Mouse (Mus musculus) macrophage (primary cell): Measurements from ENCODE around the gene Mmp7. TPM values are rescaled to one million over a fixed set of nuclear protein-coding genes. Genes with fewer than 3 reads are reported as not detected.

ENCODE experiments used
- H3K27ac ChIP-seq: fragments of 350-480 bp; formaldehyde crosslinking; 2 replicates; pipeline ENCODE4 v1.9.0; 2021
- H3K36me3 ChIP-seq: fragments of 350-480 bp; formaldehyde crosslinking; 2 replicates; pipeline ENCODE4 v1.9.0; 2021; ENCODE audit errors: inconsistent target
- H3K4me3 ChIP-seq: fragments of 350-480 bp; formaldehyde crosslinking; 2 replicates; pipeline ENCODE4 v1.9.0; 2021; ENCODE audit errors: inconsistent target
- H3K79me2 ChIP-seq: fragments of 350-480 bp; formaldehyde crosslinking; 2 replicates; pipeline ENCODE4 v1.9.0; 2021; ENCODE audit errors: inconsistent target
- WGBS: methylation state at CpG from one replicate; pipeline ENCODE4 v1.1.7; 2026; ENCODE audit warnings: inconsistent platforms; ENCODE audit not compliant: missing documents; 5-methylcytosine and 5-hydroxymethylcytosine counted together
- polyA plus RNA-seq: library from polyadenylated mRNA; stranded (reverse); fragments of 250-400 nt; gene quantifications from 3 replicates; pipeline ENCODE4 v1.2.4, GENCODE M21; 2018; ENCODE audit warnings: inconsistent platforms

The Mmp7 gene
- polyA plus RNA-seq, 1 experiment from 2014 or later: not detected

DNA sequence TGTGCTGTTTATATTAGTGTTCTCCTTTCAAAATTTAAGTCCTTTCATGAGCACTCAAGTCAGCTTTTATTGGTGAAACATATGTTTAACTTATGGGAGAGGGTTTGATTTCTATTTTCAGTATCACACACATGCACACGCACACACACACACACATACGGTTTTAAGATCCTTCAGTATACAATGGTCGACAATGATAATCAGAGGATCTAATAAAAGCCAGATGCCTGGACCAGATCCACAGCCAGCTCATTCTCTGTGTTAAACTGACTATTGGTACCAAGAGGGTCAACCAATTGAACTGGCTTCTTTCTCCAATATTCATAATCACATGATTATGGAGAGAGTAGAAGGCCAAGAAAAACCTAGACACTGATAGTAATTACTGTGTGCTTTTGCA, 3.8 kb downstream of the Mmp7 start:
- 100% methylated on average over 3 of the region's 3 CpGs for WGBS
- Histone ChIP-seq H3K4me3 (no peak overlapping the region), H3K27ac (no peak overlapping the region)

DNA sequence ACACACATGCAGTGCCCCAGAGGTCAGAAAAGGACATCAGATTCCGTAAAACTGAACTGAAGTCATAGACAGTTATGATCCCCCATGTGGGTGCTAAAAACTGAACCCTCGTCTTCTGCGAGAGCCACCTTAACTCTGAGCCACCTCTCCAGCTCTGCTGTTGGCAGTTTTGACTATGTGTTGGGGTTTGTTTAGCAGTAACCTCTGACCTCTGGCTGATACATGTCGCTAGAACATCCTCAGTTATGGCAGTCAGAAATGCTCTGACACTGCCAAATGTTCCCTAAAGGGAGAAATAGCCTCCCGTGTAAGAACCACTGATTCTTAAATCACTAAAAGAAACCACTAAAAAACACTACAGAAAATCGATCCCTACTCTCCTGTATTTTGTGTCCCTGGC, 16.8 kb downstream of the Mmp7 start:
- Histone ChIP-seq H3K27ac (no peak overlapping the region), H3K36me3 (no peaks in the 10 kb centered on the region), H3K79me2 (no peaks in the 10 kb centered on the region), H3K4me3 (no peak overlapping the region)
- 88% methylated on average over 6 of the region's 6 CpGs for WGBS

More for the DNA sequence above, 3.8 kb downstream of the Mmp7 start:
- Histone ChIP-seq H3K79me2 (no peaks in the 10 kb centered on the region), H3K36me3 (no peaks in the 10 kb centered on the region)

DNA sequence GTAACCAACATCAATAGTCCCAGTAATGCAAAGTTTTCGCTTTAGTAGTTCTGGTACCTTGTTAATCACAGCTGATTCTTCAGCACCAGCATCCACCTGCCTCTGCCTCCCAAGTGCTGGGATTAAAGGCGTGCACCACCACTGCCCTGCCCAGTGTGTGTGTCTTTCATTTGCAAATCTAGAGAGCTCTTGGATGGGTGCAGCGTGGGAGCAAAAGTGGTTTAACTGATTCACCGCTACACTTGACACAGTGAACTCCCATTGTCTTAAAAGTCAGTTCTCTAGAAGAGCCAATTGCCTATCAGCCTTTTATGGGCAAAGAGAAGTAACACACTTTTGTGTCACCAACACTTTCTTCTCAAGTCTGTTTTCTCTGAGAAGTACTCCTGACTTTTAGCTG, 19.3 kb downstream of the Mmp7 start:
- H3K36me3 ChIP-seq: no peaks in the 10 kb centered on the region
- WGBS: 87% methylated on average over 4 of the region's 4 CpGs
- no peak overlapping the region for H3K27ac ChIP-seq
- H3K79me2 ChIP-seq: no peaks in the 10 kb centered on the region
- no peak overlapping the region for H3K4me3 ChIP-seq

DNA sequence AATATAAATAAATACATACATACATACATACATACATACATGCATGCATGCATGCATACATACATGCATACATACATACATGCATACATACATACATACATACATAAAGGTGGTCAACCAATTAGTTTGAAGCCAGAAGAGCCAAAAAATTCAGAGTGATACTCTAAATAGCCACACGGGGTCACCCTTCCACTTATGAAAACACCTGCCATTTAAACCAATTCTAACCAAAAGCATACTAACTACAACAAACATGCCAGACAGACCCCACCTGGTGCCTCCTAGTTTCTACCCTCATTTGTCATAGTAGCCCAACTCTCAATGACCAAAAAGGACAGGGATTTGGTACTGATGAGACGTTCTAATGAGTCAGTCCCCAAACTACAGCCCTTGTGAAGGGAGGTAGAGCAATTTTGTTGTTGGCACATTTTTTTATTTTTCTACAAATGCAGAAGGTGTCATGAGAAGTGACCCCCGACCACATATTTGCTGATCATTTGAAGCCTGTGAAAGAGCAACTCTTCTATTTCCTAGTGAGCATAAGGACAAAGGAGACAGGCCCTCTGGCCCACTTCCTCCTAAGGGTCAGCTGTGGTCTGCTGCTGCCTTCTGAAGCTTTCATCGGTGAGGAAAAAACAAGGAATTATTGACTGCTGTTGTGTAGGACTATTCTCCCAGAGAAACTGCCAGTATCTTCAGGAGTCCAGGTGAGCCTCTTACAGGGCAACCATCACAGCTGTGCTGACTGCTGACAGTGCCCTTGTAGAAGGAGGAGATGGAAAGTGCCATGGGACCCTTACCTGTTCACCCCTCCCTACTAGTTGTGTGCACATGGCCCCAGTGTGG, 22.4 kb downstream of the Mmp7 start:
- Histone ChIP-seq H3K4me3 (no peak overlapping the region), H3K36me3 (no peaks in the 10 kb centered on the region), H3K79me2 (no peaks in the 10 kb centered on the region), H3K27ac (no peak overlapping the region)
- WGBS: 23% methylated on average over 4 of the region's 4 CpGs

DNA sequence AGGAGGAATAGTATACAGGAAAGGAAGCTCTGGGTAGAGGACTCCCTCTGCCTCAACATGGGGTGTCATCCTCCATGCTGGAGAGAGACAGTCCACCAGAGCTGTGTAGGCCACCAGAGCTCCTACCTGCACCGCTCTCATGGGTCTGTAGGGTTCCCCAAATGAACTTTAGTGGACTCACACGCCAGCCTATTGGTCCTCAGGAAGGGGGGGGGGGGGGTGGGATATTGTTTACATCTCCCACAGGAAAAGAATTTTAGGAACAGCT, 23.0 kb downstream of the Mmp7 start:
- no peaks in the 10 kb centered on the region for H3K79me2 ChIP-seq
- no peaks in the 10 kb centered on the region for H3K36me3 ChIP-seq
- no CpG with 5 or more reads among the region's 2 CpGs for WGBS
- H3K4me3 ChIP-seq: no peak overlapping the region
- no peak overlapping the region for H3K27ac ChIP-seq

DNA sequence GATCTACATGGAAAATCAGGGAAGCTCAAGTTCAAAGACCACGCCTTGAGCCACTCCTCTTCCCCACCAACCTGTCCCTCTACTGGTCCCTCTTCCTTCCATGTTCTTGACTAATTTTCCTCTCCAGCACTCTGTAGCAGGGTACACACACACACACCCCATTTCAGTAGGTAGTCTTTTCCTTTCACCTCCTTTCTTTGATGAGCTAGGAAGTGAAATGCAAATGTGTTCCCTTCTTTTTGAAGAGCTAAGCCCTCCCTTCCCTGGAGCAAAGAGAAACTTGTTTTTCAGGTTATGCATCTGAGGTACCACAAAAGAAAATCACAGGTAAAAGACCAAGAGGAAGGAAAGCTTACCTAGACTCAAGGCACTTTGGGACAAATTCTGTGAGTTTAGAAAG, 29.7 kb downstream of the Mmp7 start:
- Histone ChIP-seq H3K36me3 (no peaks in the 10 kb centered on the region), H3K4me3 (no peak overlapping the region), H3K27ac (no peak overlapping the region), H3K79me2 (no peaks in the 10 kb centered on the region)
- WGBS: 89% methylated on average over 1 of the region's 1 CpGs

DNA sequence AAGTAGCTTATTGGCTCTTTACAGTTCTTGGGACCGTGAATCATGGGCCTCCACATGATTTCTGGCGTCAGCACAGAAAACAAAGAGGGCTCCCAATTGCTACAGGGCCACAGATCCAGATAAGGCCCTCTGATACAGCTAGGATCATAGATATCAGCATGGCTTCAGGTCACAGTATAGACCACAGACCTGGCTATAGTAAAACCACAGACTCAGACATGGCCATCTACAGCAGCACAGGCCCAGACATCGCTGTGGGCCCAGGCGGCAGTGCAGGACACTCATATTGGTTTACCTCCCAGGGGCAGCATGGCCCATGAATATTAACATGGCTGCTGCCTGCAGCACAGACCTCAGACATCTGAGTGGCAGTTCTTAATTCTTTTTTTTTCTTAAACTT, 37.1 kb downstream of the Mmp7 start:
- no peaks in the 10 kb centered on the region for H3K79me2 ChIP-seq
- 94% methylated on average over 4 of the region's 4 CpGs for WGBS
- H3K4me3 ChIP-seq: no peak overlapping the region
- no peaks in the 10 kb centered on the region for H3K36me3 ChIP-seq
- no peak overlapping the region for H3K27ac ChIP-seq

DNA sequence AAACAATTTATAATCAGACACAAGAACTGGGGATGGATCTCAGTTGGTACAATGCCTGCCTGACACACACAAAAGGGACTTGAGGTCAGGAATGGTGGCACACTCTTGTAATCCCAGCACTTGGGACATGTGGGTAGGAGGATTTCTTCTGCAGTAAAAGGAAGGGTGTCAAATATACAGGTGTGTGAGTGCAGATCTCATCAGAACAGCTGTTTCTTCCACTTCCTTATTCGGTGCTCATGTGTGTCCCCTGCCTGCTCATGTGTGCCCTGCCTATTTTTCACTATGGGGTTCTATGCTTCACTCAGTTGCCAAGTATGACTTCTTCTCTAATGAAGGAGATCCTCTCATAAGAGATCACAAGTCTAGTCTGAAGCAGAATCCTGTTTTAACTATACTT, 50.8 kb downstream of the Mmp7 start:
- Histone ChIP-seq H3K27ac (no peak overlapping the region), H3K4me3 (no peak overlapping the region), H3K36me3 (no peaks in the 10 kb centered on the region), H3K79me2 (no peaks in the 10 kb centered on the region)
- WGBS: 10% methylated on average over 1 of the region's 1 CpGs

DNA sequence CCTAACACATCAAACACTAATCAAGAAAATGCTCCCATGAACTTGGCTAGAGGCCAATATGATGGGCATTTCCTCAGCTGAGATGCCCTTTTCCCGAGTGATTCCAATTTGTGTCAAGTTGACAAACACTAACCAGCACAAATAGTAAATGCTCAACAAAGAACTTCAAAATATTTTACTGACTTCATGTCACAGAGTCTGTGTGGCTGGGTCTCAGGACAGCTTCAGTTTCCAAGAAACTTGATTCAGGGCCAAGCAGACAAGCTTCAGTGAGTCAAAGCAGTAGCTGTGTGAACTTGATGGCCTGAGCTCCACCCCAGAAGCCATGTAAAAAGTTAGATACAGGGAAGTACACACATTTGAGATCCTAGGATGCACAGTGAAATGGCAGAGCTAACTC, 52.3 kb downstream of the Mmp7 start:
- no peak overlapping the region for H3K27ac ChIP-seq
- H3K36me3 ChIP-seq: no peaks in the 10 kb centered on the region
- no peak overlapping the region for H3K4me3 ChIP-seq
- 89% methylated on average over 1 of the region's 1 CpGs for WGBS
- H3K79me2 ChIP-seq: no peaks in the 10 kb centered on the region

DNA sequence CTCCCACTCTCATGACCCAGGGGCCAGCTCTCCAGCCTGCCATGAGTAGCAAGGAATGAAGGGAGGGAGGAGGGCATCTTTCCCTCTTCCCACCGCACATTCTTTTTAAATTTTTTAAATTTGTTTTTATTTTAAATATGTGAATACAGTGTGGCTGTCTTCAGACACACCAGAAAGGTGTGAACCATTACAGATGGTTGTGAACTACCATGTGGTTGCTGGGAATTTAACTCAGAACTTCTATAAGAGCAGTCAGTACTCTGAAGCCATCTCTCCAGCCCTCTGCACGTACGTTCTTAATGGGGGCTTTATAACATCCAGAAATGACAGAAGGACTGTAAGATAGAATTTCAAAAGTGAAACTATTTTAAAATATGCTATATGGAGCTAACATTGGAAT, 57.0 kb downstream of the Mmp7 start:
- H3K4me3 ChIP-seq: no peak overlapping the region
- 100% methylated on average over 2 of the region's 3 CpGs for whole genome bisulfite sequencing
- H3K36me3 ChIP-seq: no peaks in the 10 kb centered on the region
- no peak overlapping the region for H3K27ac ChIP-seq
- no peaks in the 10 kb centered on the region for H3K79me2 ChIP-seq

Other genes with a start within 250 kb of the Mmp7 start
- gene Mmp3, start 246.3 kb upstream of the Mmp7 start, polyA plus RNA-seq: not detected in 3 replicates
- 0.75 to 2.0 TPM in 2 of 3 replicates, not detected in the other for gene Mmp10, start 189.7 kb upstream of the Mmp7 start, polyA plus RNA-seq
- gene Mmp8, start 133.6 kb upstream of the Mmp7 start, polyA plus RNA-seq: 18.4 to 37.2 TPM (median 33.4 TPM) in 3 replicates
- 61.4 to 88.0 TPM (median 78.8 TPM) in 3 replicates for gene Mmp27, start 120.7 kb upstream of the Mmp7 start, polyA plus RNA-seq
- not detected in 3 replicates for gene Mmp20, start 63.9 kb upstream of the Mmp7 start, polyA plus RNA-seq
- gene Tmem123, start 72.0 kb downstream of the Mmp7 start, polyA plus RNA-seq: 69.1 to 94.1 TPM (median 88.5 TPM) in 3 replicates
- 10.9 to 18.8 TPM (median 13.6 TPM) in 3 replicates for gene Birc2, start 145.0 kb downstream of the Mmp7 start, polyA plus RNA-seq
- 21.4 to 66.0 TPM (median 37.6 TPM) in 3 replicates for gene Birc3, start 181.1 kb downstream of the Mmp7 start, polyA plus RNA-seq